ENCODE assay signal across 8 mouse cellular contexts in genomic region chr4:148804137-148804779, GRCm38 (mm10). TPM values are rescaled to one million over a fixed set of nuclear protein-coding genes. Genes with fewer than 3 reads are reported as not detected.
DNase-seq lines count a peak whose midpoint lies in the region; ATAC-seq and TF ChIP-seq lines count a peak whose summit lies in the region.

Casz1 (plus strand) TSS chr4:148804429.

- peak within 1 kb of the TSS; percentile 84 for H3K4me3 ChIP-seq in forebrain, embryonic 10.5 days
- H3K4me3 ChIP-seq in heart, embryonic 13.5 days, result peak within 1 kb of the TSS; percentile 87
- H3K4me3 ChIP-seq in kidney, postnatal 0 days (replicated peaks; ENCODE audit: low read depth, low read length), result peak within 1 kb of the TSS; percentile 74
- peak within 1 kb of the TSS; percentile 63 for H3K4me3 ChIP-seq in limb, embryonic 15.5 days

- under 1% methylated on average over 68 of the region's 68 CpGs for WGBS in forebrain, embryonic 10.5 days
- under 1% methylated on average over 68 of the region's 68 CpGs for WGBS in heart, embryonic 13.5 days
- WGBS in kidney, postnatal 0 days, result under 1% methylated on average over 67 of the region's 68 CpGs
- under 1% methylated on average over 68 of the region's 68 CpGs for WGBS in limb, embryonic 15.5 days

- peaks cover 91% of the 10 kb centered on the region for H3K27me3 ChIP-seq in forebrain, embryonic 10.5 days (ENCODE audit: poor library complexity, severe bottlenecking)
- peaks cover 53% of the 10 kb centered on the region for H3K27me3 ChIP-seq in heart, embryonic 13.5 days (replicated peaks)
- H3K27me3 ChIP-seq in kidney, postnatal 0 days (ENCODE audit: insufficient read depth, low read length), result peaks cover 4% of the 10 kb centered on the region; the same call in 1 of the 2 replicates
- H3K27me3 ChIP-seq in limb, embryonic 15.5 days, result peaks cover 84% of the 10 kb centered on the region

- peak within 1 kb of the TSS; percentile 88 for H3K4me2 ChIP-seq in heart, embryonic 13.5 days
- peak within 1 kb of the TSS; percentile 98 for H3K4me2 ChIP-seq in kidney, postnatal 0 days (ENCODE audit: low read length)
- peak within 1 kb of the TSS; percentile 100 for H3K4me2 ChIP-seq in limb, embryonic 15.5 days

- H3K27ac ChIP-seq in forebrain, embryonic 10.5 days, result peak within 1 kb of the TSS; percentile 84
- H3K27ac ChIP-seq in heart, embryonic 13.5 days (replicated peaks), result peak within 1 kb of the TSS; percentile 97
- peak within 1 kb of the TSS; percentile 80 for H3K27ac ChIP-seq in kidney, postnatal 0 days
- H3K27ac ChIP-seq in limb, embryonic 15.5 days, result peak within 1 kb of the TSS; percentile 22; the same call in 1 of the 2 replicates

- H3K36me3 ChIP-seq in forebrain, embryonic 10.5 days (replicated peaks), result no peaks in the 10 kb centered on the region
- H3K36me3 ChIP-seq in heart, embryonic 13.5 days, result no peaks in the 10 kb centered on the region
- H3K36me3 ChIP-seq in kidney, postnatal 0 days (ENCODE audit: insufficient read depth, low read length), result no peaks in the 10 kb centered on the region
- H3K36me3 ChIP-seq in limb, embryonic 15.5 days, result no peaks in the 10 kb centered on the region

- peaks cover 75% of the 10 kb centered on the region for H3K4me1 ChIP-seq in forebrain, embryonic 10.5 days
- H3K4me1 ChIP-seq in heart, embryonic 13.5 days, result peaks cover 38% of the 10 kb centered on the region
- H3K4me1 ChIP-seq in kidney, postnatal 0 days (replicated peaks; ENCODE audit: insufficient read depth, low read length), result peaks cover 17% of the 10 kb centered on the region; the same call in 1 of the 2 replicates
- H3K4me1 ChIP-seq in limb, embryonic 15.5 days, result peaks cover 36% of the 10 kb centered on the region

- no peaks in the 10 kb centered on the region for H3K9me3 ChIP-seq in forebrain, embryonic 10.5 days
- no peaks in the 10 kb centered on the region for H3K9me3 ChIP-seq in heart, embryonic 13.5 days
- no peaks in the 10 kb centered on the region for H3K9me3 ChIP-seq in kidney, postnatal 0 days (replicated peaks; ENCODE audit: low read length)
- H3K9me3 ChIP-seq in limb, embryonic 15.5 days, result no peaks in the 10 kb centered on the region

- TF ChIP-seq CTCF in kidney, postnatal 0 days (IDR thresholded peaks at IDR 0.05; ENCODE audit: low read depth), result peak; percentile 34

- H3K9ac ChIP-seq in heart, embryonic 13.5 days, result peak within 1 kb of the TSS; percentile 97
- peak within 1 kb of the TSS; percentile 69 for H3K9ac ChIP-seq in kidney, postnatal 0 days (ENCODE audit: low read depth, low read length)
- peak within 1 kb of the TSS; percentile 55 for H3K9ac ChIP-seq in limb, embryonic 15.5 days

- peak; percentile 59 for ATAC-seq in heart, embryonic 13.5 days (ENCODE audit: extremely low read depth, insufficient number of reproducible peaks, low FRiP score, low TSS enrichment)
- ATAC-seq in kidney, postnatal 0 days (replicated peaks; ENCODE audit: low FRiP score, low read depth), result peak; percentile 82
- peak; percentile 85 for ATAC-seq in limb, embryonic 15.5 days (ENCODE audit: insufficient number of reproducible peaks, low FRiP score, low TSS enrichment, low read depth)

- DNase-seq in thymus, postnatal 4 days, result peak; percentile 46
- no peak for DNase-seq in thymus, postnatal 25 days
- DNase-seq in forebrain, embryonic 10.5 days (ENCODE audit: extremely low spot score, low spot score), result peak; percentile 94
- DNase-seq in kidney, postnatal 0 days (ENCODE audit: low spot score), result peak; percentile 98
- peak; percentile 94 for DNase-seq in neural tube, embryonic 10.5 days (ENCODE audit: extremely low spot score, low spot score)
- DNase-seq in testis, postnatal 14 days (ENCODE audit: low spot score), result peak; percentile 87

RNA-seq across cellular contexts. Expression of gene Casz1, which starts in this region (rescaled TPM):
- polyA plus RNA-seq in forebrain, embryonic 10.5 days (2016; fragmentation: Nextera tagmentation; extraction: Ambion mirVana), result 4.4 and 4.7 TPM in 2 replicates
- 18.3 and 20.2 TPM in 2 replicates for polyA plus RNA-seq in heart, embryonic 13.5 days (2015; fragmentation: Nextera tagmentation; extraction: Ambion mirVana)
- 6.2 and 6.7 TPM in 2 replicates for polyA plus RNA-seq in kidney, postnatal 0 days (2015; fragmentation: Nextera tagmentation; extraction: Ambion mirVana)
- 7.2 and 9.9 TPM in 2 replicates for polyA plus RNA-seq in limb, embryonic 15.5 days (2015; fragmentation: Nextera tagmentation; extraction: Ambion mirVana)

Comparison
In these comparisons a context has a peak if more than half of its experiments do, and no peak if none do; other contexts are left out.
1. H3K27ac ChIP-seq: peak in every context shown above with its lines; median percentile 97 in heart, embryonic 13.5 days; 84 in forebrain, embryonic 10.5 days; 80 in kidney, postnatal 0 days; 22 in limb, embryonic 15.5 days.